Mouse (Mus musculus) brain, adult 2 months (tissue): ENCODE results near the gene Rasgef1b.
A peak's percentile ranks its signal among the peaks of the same experiment; 100 is the strongest.

Experiments
- DNase-seq: peaks from one replicate; pipeline ENCODE4 v3.0.0; 2011; ENCODE audit warnings: low read depth, low spot score

Rasgef1b gene

GRCm38 (mm10) chr5:99602244-99603023 lies 126.4 kb downstream of the Rasgef1b start:
- peak; percentile 56 for DNase-seq

- DNase-seq = no peak
Observed at GRCm38 (mm10) chr5:99599376-99599775, 129.5 kb downstream of the Rasgef1b start.

- DNase-seq = peak; percentile 78
Observed at GRCm38 (mm10) chr5:99598470-99599110, 130.3 kb downstream of the Rasgef1b start.

- peak; percentile 90 for DNase-seq
Observed at GRCm38 (mm10) chr5:99597701-99598100, 131.2 kb downstream of the Rasgef1b start.

- no peak for DNase-seq
Observed at GRCm38 (mm10) chr5:99591348-99591747, 137.5 kb downstream of the Rasgef1b start.

GRCm38 (mm10) chr5:99590539-99590938 lies 138.3 kb downstream of the Rasgef1b start:
- DNase-seq = no peak

- peak; percentile 68 for DNase-seq
Observed at GRCm38 (mm10) chr5:99587994-99588393, 140.9 kb downstream of the Rasgef1b start.

- no peak for DNase-seq
Observed at GRCm38 (mm10) chr5:99587589-99587988, 141.3 kb downstream of the Rasgef1b start.

- DNase-seq = peak; percentile 26
Observed at GRCm38 (mm10) chr5:99586287-99586686, 142.6 kb downstream of the Rasgef1b start.

GRCm38 (mm10) chr5:99585166-99585898 lies 143.5 kb downstream of the Rasgef1b start:
- DNase-seq = peak; percentile 67

- DNase-seq = no peak
Observed at GRCm38 (mm10) chr5:99584266-99584665, 144.6 kb downstream of the Rasgef1b start.

- DNase-seq = no peak
Observed at GRCm38 (mm10) chr5:99582055-99582454, 146.8 kb downstream of the Rasgef1b start.

GRCm38 (mm10) chr5:99578692-99579091 lies 150.2 kb downstream of the Rasgef1b start:
- DNase-seq = peak; percentile 69

GRCm38 (mm10) chr5:99575897-99576296 lies 153.0 kb downstream of the Rasgef1b start:
- no peak for DNase-seq

- no peak for DNase-seq
Observed at GRCm38 (mm10) chr5:99564501-99565323, 164.2 kb downstream of the Rasgef1b start.

- no peak for DNase-seq
Observed at GRCm38 (mm10) chr5:99562096-99562495, 166.8 kb downstream of the Rasgef1b start.

- DNase-seq = no peak
Observed at GRCm38 (mm10) chr5:99559814-99560213, 169.1 kb downstream of the Rasgef1b start.

GRCm38 (mm10) chr5:99558231-99558630 lies 170.6 kb downstream of the Rasgef1b start:
- DNase-seq = no peak

GRCm38 (mm10) chr5:99552645-99553044 lies 176.2 kb downstream of the Rasgef1b start:
- DNase-seq = no peak

- DNase-seq = peak; percentile 61
Observed at GRCm38 (mm10) chr5:99544664-99545494, 184.0 kb downstream of the Rasgef1b start.
